Mouse (Mus musculus) gastrocnemius, postnatal 10 days (tissue): ENCODE results near the gene Prpsap1. TPM values are rescaled to one million over a fixed set of nuclear protein-coding genes. Genes with fewer than 3 reads are reported as not detected.
"Not testable (repeated sequence)": the region's sequence is repeated elsewhere in the genome, so short reads cannot be mapped to it uniquely, and the experiment has no call there.

Experiments used
- DNase-seq: peaks from one replicate; pipeline ENCODE4 v3.0.0; 2021; ENCODE audit warnings: mixed read lengths
- total RNA-seq, 2 experiments: library from RNA; stranded (reverse); gene quantifications; 2 replicates each; pipeline ENCODE4 v1.2.3; 2021

Prpsap1 gene
- total RNA-seq, 2 experiments from 2014 or later = 34.8 to 35.4 TPM

DNA sequence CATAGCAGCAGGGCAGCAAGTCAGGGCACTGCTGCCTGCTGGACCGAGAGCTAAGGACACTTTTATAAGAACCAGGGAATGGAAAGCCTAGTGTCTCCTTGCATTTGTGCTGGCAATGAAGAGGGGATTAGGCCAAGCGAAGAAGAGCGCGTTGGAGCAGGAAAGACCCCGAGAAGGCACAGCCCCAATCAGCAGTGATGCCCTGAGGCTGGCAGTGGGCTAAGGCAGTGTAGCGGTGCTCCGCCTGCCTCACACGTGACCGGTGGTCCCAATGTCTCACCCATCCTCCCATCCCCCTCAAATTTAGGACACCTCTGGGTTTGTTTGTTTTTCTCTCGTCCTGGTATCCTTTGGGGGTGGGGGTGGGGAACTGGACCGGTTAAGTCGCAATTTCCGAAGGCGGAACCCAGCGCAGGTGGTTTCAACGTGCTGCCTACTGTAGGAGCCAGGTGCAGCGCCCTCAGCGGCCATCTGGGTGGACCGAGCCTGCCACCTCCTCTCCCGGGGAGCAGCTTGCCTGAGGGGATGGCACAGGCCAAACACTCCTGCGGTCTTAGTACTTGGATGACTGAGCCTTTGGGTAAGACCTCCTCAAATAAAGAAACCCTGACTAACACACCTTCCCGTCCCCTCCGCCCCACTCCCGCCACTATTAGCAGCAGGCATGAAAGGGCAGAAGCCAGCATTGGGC, 21.5 kb upstream of the Prpsap1 start:
- no peak for DNase-seq

DNA sequence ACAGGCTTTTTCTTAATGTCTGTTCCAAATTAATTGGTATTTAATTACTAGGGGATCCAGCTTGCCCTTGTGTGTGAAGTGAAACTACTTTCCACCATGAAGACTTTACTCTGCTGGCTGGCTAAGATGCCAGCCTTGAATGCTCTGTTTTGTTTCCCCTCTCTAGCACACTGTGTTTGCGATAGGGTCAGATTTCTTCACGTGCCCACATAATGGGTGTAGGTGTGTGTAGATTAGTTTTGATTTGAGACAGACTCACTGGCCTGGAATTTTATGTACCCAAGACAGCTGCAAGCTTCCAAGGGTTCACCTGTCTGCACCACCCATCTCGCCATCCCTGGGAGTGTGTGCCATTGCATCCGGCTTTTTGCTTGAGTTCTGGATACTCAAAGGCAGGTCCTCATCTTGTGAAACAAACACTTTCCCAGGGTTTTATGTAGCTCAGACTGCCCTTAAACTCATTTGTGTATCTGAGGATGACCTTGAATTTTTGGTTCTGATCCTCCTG, 19.6 kb upstream of the Prpsap1 start:
- DNase-seq = no peak

DNA sequence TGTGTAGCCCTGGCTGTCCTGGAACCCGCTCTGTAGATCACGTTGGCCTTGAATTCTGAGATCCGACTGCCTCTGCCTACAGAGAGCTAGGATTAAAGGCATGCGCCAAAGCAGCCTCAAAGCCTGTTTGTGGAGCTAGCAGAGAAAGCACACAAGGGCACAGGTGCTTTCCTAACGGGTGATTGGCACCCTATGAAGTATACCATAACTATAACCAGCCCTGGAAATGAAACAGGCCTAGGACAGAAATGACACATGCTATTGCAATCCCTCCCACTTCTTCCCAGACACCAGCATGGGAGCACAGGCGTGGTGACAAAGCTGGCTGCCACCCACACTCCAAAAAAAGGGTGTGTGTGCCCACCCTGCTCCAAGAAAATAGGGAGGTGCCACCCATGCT, 19.0 kb upstream of the Prpsap1 start:
- no peak for DNase-seq

DNA sequence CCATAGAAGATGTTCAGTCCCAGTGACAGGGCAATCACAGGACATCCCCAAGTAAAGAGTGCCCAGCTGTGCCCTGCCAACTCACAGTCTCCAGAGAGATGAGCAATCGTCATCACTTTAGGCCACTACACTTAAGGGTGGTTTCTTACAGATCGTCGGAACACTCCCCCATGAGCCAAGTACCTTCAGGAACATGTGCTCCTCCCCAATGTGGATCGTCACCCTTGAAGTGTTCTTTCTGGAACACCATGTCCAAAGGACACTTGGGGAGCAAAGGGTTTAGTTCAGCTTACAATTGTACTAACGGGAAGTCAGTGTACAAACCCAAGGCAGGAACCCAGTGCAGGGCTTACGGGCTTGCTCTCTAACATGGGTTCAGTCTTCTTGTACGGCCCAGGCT, 18.2 kb upstream of the Prpsap1 start:
- DNase-seq = no peak

DNA sequence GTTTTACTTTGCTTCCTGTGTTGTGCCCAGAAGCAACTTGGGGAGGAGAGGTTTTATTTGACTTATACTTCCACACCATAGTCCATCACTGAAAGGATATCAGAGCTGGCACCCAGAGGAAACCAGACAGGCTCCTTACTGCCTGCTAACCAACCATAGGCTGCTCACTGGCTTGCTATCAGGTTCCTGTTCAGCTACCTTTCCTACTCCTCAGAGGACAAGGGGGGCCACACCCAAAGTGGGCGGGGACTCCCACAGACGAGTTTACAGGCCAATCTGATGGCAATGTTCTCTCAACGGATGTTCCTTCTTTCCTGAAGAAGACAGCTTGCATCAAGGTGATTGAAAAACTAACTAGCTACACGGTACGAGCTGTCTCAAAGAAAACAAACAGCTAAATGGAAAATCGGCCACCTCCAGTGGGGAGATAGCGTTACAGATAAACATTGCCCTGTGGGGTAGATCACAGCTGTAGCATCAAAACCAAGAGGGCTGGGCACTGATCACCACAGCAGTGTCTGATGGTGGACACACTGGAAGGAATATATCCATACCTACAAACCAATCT, 17.4 kb upstream of the Prpsap1 start:
- no peak for DNase-seq

DNA sequence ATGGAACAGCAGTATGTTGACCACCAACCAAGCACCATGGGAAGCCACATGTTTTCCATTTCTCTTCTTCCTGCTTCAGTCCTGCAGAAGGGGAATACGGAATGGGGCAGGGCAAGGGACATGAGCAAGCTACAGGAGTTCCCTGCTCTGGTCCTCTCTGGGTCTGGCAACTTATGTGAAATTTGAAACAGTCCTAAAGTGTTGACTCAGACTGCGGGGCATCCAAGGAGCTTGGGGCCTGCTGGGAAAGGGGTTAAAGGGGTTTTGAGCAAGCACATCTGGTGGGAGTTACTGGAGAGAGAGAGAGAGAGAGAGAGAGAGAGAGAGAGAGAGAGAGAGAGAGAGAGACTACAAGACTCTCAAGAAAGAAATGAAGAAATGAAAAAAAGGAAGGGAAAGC, 14.7 kb upstream of the Prpsap1 start:
- no peak for DNase-seq

DNA sequence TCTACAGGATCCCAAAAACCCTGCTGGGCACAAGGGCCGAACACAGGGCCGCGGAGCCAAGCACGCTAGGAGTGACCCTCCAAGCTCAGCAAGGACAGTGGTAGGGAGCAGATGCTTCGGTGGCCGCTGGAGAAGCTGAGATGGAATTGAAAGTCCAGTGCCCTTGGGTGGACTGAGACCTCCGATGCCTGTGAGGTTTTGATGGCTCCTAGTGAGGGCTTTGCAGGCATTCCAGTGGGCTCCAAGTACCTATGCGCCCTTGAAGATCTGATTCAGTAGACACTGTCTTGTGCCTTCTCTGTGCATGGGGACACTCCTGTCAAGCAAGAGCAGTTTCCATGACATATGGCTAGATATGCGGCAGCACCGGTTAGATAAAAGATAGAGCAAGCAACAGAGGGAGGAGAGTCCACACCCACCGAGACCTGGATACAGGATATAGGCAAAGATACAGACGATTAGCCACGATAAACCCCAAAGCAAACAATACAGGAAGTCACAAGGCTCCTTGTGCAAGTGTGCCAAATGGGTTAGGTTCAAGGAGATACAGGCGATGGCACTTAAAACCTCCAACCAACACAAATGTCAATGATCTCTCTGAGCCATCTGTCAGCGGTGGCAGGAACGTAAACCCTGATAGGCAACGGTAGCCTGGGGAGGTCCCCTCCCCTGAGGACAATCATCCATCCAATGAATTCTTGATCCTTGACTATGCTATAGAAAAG, 12.3 kb upstream of the Prpsap1 start:
- no peak for DNase-seq

DNA sequence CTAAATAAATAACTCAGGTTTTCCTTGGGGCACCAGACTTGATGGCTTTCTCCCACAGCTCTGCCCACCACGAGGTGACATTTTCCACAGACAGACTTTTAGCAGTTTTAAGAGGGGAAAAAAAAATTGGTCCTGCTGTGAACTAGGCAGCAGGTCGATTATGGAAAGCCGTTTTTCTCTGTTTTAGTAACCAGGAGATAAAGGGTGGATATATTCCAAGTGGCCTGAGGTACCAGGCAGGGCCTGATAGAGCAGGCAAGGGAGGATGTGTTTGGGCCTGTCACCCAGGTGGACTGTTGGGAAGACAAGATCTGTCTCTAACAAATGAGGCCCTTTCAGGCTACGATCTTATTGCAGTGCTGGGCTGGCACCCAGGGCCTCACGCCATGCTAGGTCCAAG, 11.6 kb upstream of the Prpsap1 start:
- no peak for DNase-seq

DNA sequence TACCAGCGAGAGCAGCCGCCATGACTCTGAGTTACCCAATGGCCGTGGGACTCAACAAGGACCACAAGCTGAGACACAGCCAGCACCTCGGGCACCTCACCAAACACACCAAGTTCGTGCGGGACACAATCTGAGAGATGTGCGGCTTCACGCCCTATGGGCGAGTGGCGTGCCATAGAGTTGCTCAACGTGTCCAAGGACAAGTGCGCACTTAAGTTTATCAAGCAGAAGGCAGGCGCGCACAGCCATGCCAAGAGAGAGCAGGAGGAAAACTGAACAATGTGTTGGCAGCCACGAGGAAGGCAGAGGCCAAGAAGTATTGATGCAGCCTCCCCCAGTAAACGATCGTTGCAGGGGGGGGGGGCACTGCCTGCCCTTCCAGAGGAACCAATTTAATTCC, 10.5 kb upstream of the Prpsap1 start:
- DNase-seq = no peak

DNA sequence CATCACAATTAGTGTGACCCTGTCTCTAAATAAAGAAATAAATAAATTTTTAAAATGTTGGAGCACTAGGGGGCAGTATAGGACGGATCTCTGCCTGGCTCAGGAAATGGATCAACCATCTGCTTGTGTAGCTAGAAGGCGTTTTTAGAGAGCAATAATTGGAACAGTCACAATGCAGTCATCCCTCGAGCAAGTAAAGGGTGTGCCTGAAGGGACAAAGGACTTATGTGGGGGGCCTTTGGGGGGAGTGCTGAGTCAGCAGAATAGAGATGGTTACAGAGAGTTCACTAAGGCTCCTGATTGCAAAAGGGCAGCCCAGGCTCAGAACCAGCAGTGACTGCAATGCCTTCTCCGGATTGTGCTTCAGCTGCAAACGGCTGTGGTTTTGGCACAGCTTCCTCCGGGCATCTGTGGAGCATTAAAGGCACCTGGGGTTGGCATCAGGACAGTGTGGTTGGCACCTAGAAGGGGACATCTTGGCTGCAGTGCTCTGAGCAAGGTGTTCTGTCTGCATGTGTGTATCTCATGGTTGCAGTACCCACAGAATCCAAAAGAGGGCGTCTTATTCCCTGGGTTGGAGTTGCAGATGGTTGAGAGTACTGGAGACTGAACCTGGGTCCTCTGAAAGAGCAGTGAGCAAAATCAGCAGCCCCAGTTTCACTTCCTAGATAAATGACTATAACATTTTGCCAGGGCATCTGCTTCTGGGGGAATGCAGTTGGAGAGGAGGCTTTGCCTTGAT, 7.2 kb upstream of the Prpsap1 start:
- DNase-seq = peak; percentile 22

DNA sequence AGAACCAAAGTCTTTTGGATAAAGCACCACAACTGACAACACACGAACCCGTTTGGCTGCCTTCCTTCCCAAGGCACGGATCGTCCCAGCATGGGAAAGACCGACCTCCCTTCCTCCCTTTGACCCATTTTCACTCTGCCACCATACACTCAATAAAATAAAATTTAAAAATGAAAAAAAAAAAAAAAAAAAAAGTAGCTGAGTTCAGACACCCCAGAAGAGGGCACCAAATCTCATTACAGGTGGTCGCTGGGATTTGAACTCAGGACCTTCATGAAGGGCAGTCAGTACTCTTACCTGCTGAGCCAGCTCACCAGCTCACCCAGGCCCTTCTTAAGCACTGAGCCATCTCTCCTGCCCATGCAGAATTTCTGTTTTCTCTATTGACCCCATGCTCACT, 5.0 kb upstream of the Prpsap1 start:
- no peak for DNase-seq

DNA sequence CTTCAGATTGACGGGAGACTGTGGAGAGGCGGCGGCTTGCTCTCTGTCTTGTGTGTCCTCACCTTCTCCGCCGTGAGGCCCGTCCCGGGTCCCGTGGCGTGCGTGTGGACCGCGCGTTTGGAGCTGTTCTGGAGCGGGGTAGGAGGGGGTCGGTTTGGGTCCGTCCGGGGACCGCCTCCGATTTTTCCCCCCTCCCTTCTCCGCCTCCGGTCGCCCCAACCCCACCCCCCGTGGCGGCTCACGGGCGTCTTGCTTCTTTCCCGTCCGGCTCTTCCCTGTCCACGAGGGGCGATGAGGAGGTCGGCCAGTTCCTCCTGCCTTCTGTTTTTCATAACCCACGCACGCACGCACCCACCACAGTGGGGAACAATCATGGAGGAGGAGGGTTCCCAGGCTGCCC, 4.6 kb upstream of the Prpsap1 start:
- DNase-seq = no peak

DNA sequence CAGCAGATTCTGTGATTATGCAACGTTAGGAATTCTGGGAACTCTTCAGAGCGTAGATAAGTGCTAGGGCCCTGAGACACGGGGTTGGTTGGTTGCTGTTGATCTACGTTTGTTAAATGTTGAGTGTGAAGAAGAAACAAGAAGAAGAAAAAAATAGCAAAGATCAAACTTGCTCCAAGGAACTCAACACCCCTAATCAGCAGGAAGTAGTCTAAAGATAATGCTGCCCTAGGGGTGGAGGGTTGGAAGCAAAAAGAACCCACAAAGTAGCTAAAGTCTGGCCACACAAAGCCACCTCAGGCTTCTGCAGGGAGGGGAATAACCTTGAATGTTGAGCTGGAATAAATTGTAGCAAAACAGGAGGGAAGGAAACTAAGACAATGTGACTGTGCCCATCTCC, 3.3 kb upstream of the Prpsap1 start:
- DNase-seq = no peak

DNA sequence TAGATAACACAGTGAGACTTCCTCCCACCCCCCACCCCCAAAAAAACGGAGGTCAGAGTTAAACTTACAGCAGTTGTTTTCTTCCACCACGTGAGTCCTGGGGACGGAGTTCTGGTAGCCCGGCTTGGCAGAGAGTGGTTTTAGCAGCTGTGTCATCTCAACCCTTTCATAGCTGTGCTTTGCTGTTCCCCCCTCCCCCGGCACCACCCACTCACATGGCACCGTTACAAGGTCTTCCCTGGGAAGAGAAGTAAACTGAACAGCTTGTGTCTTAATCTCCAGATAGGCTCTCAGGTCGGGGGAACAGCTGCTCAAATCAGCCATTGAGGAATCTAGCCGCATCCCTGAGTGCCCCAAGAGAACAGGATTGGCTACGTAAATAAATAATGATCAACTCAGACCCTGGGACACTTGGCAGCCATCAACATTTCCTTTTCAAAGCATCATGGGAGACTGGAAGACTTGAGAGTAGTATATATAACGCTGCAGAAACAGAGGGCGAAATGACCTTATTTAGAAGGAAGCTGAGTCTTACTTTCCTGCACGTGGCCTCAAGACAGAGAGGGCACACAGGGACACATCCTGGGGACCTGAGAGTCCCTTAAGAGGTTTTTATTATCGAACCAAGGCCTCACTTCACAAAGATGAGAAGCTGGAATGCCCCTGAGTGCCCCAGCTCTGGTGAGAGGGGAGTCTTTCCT, 622 bp upstream of the Prpsap1 start:
- peak; percentile 65 for DNase-seq

DNA sequence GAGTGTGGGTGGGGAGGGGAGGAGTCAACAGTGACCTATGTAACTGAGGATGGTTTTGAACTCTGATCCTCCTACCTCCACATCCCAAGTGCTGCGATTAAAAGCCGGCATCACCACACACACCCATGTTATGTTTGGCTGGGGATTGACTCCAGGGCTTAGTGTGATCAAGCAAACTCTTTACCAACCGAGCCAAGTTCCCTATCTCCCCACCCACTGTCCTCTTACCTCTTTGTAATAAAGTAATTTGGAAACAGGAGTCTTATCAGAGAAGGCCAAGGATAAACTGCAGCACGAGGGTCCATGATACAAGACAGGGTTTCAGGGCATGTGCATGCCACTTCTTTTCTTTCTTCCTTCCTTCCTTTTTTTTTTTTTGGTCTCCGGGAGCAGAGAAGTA, 811 bp downstream of the Prpsap1 start:
- DNase-seq = no peak

DNA sequence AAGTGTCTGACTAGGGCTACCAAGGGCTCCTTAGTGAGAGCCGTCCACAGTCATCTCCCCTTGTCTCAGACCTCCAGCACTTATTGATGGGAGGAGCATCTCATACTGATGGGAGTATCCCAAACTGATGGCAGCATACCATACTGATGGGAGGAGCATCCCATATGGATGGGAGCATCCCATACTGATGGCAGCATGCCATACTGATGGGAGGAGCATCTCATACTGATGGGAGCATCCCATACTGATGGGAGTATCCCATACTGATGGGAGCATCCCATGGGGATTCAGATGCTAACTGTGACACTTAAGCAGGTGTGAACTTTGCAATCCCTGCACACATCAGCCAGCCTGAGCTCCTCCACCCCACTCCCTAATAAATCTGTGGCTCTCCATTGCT, 1.5 kb downstream of the Prpsap1 start:
- DNase-seq = not testable (repeated sequence)

DNA sequence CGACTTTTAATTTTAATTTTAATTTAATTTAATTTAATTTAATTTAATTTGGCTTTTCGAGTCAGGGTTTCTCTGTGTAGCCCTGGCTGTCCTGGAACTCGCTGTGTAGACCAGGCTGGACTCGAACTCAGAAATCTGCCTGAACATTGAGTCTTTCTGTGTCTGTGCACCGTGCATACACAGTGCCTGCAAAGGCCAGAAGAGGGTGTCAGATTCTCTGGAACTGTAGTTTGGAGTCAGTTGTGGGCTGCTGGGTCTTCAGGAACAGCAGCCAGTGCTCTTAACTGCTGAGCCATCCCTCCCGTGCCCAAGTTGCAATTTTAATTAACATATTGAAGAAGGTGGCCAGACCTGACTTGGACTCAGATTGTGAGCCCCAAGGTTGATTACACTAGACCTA, 2.7 kb downstream of the Prpsap1 start:
- no peak for DNase-seq

DNA sequence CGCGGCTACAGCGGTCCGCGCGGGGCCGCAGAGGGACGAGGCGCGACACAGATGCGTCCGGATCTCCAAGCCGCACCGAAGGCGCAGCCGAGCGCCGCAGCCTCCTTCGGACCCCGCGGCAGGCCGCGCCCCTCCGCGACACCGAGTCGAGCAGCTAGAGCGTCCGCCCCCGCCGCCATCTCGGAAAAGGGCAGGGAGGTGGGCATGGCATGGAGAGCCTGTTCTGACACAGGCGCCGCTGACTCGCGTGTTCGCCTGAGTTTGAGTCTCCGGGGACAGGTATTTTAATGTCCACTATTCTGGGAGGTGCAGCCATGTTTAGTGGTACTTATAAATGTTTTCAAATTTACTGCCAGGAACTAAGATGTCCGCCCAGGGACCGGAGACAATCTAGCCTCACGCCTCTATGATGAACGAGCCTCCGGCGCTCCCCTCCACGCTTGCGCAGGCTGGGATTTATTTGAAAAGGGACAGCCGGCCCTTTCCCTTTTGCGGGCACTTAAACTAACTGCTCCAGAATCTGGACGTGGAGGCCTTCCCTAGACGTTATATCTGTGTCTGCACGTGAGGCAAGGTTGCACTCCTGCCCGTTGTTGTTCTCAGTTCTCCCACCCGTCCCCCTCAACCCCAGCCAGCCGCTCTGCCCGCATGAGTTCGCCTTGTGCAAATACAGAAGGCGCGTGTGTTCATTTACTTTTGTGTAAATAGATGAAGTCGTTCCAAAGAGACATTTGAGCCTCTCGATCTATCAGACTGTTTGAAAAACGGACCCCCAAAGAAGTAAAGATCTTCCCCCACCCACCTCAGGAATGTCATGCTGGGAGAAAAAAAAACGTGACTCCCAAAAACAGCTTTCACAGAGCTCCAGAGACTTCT, 3.5 kb downstream of the Prpsap1 start:
- DNase-seq = peak; percentile 89

DNA sequence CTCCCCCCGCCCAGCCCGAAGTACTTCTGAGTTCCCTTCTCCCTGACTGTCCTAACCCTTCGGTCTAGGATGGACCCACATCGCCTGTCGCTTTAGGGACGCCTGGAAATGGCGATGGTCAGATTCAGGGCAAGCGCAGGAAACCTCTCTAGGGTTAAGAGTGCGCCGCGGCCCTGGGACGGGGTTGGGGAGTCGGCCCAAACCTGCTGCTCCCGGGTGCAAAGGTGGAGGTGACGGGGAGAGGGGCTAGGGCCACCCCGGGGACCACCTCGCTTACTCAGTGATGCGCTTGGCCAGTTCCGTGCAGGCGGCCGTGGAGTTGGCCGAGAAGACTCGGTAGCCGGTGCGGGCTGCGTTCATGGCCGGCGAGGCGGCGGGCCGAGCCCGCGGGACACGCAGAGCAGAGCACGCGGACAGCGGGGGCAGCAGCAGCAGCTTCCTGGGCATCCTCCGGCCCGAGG, 4.2 kb downstream of the Prpsap1 start:
- DNase-seq = no peak

DNA sequence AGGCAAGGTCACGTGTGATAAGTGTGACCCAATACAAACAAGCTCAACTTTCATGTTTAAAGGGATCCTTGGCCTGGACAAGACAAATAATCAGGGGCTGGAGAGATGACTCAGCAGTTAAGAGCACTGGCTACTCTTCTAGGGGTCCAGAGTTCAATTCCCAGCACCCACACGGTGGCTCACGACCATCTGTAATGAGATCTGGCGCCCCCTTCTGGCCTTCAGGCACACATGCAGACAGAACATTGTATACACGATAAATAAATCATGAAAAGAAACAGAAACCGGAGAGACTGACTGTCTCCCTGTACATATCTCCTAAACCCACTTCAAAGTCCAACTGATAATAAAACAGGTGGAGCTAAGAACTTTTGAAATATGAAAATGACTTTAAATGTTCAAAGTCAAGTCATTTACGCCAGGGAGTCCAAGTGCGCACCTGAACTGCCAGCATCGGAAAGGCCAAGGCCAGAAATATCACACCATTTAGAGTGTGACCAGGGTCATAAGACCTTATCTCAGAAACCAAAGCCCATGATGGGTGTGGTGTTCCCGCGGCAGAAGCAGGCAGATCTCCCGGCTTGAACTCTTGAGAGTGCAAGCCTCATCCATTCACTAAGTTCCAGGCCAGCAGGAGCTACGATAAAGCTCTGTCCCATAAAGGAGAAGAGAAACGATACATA, 5.2 kb downstream of the Prpsap1 start:
- no peak for DNase-seq

DNA sequence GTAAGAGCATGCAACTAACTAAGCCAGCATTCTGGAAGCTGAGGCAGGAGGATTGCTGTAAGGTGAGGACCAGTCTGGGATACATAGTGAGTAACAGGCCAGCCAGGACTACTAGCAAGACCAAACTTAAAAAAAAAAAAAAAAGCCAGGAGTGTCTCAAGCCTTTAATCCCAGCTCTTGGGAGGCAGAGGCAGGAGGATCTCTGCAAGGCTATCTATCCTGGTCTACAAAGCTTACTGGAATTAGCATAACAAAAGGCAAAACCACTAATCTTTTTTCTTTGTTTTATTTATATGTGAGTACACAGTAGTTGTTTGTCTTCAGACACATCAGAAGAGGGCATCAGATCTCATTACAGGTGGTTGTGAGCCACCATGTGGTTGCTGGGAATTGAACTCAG, 5.8 kb downstream of the Prpsap1 start:
- DNase-seq = no peak
